ENCODE assay signal across 8 mouse cellular contexts in the genomic region with DNA sequence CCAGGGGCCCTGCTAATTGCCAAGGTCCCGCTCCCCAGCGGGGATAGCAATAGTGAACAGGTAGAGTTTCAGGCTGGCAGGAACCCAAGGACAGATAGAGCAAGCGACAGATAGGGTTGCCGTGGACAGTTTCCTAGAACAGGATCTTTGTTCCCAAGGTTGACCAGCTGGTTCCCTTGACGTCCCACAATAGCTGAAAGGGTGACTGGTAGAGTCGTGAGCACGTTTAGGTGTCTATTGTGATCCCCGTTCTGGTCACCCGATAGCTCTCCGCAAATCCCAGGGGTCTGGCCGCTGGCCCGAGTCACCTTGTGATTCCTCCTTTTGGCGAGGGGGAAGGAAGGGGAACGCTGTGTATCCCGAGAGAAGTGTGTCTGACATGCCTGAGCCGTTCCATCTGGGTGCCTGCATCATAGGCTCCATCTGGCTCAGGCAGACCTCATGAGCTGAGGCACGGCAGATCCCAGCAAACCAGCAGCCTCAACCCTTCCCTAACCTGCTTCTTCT. TPM values are rescaled to one million over a fixed set of nuclear protein-coding genes. Genes with fewer than 3 reads are reported as not detected.
DNase-seq lines count a peak whose midpoint lies in the region; ATAC-seq and TF ChIP-seq lines count a peak whose summit lies in the region.
"Had no signal": no experiment of that assay in that cellular context is flagged by ENCODE, and none has a peak within 500 bp of the region (broad histone marks: within the 10 kb centered on the region; RNA-seq: fewer than 3 reads in every experiment).

No protein-coding gene starts in this region.

- no peak overlapping the region for H3K9ac ChIP-seq in lung, embryonic 15.5 days
- H3K9ac ChIP-seq in heart, postnatal 0 days (replicated peaks; ENCODE audit: low read depth, low read length) = no peak overlapping the region; the same call in 1 of the 2 replicates
- H3K9ac ChIP-seq: liver, embryonic 14.5 days had no signal

- no peak overlapping the region for H3K4me3 ChIP-seq in lung, embryonic 15.5 days
- H3K4me3 ChIP-seq in heart, postnatal 0 days (ENCODE audit: low read depth, low read length) = no peak overlapping the region

- peaks cover 23% of the 10 kb centered on the region for H3K4me1 ChIP-seq in lung, embryonic 15.5 days
- peaks cover 40% of the 10 kb centered on the region for H3K4me1 ChIP-seq in heart, postnatal 0 days (ENCODE audit: control insufficient read depth, insufficient read depth)

- TF ChIP-seq EP300 in heart, postnatal 0 days (IDR thresholded peaks at IDR 0.05; ENCODE audit: low read depth) = peak; percentile 96

- peaks cover 3% of the 10 kb centered on the region; the same call in 1 of the 2 replicates for H3K27me3 ChIP-seq in lung, embryonic 15.5 days
- no peaks in the 10 kb centered on the region for H3K27me3 ChIP-seq in heart, postnatal 0 days (ENCODE audit: control insufficient read depth, insufficient read depth, low read length)

- no peak overlapping the region for H3K4me2 ChIP-seq in lung, embryonic 15.5 days
- peak overlapping the region; percentile 18 for H3K4me2 ChIP-seq in heart, postnatal 0 days (ENCODE audit: low read depth, low read length)

- no peak for DNase-seq in lung, postnatal 25 days (ENCODE audit: low spot score)
- peak; percentile 72 to 74 for DNase-seq in cerebellum, postnatal 14 days
- DNase-seq in heart, postnatal 0 days (ENCODE audit: low spot score) = peak; percentile 89
- peak; percentile 48 for DNase-seq in lung, postnatal 36 days
- no peak for DNase-seq in urinary bladder, adult 2 months (ENCODE audit: low spot score)
- DNase-seq in thymus, postnatal 4 days = no peak

- no peaks in the 10 kb centered on the region for H3K9me3 ChIP-seq in lung, embryonic 15.5 days
- no peaks in the 10 kb centered on the region for H3K9me3 ChIP-seq in heart, postnatal 0 days (replicated peaks; ENCODE audit: control insufficient read depth, low read length)

- 0 out of 2 replicates have a peak, but pooled peaks have one; percentile 61 for ATAC-seq in lung, embryonic 15.5 days (ENCODE audit: borderline replicate concordance, extremely low read depth, low FRiP score, low TSS enrichment)
- peak; percentile 78 for ATAC-seq in heart, postnatal 0 days (ENCODE audit: insufficient read depth, low read depth)

- WGBS in lung, embryonic 15.5 days = 32% methylated on average over 17 of the region's 17 CpGs
- 26% methylated on average over 17 of the region's 17 CpGs for whole genome bisulfite sequencing in heart, postnatal 0 days

- no peaks in the 10 kb centered on the region for H3K36me3 ChIP-seq in lung, embryonic 15.5 days
- H3K36me3 ChIP-seq in heart, postnatal 0 days (replicated peaks; ENCODE audit: control insufficient read depth, insufficient read depth, low read length) = no peaks in the 10 kb centered on the region

- TF ChIP-seq CTCF in heart, postnatal 0 days (IDR thresholded peaks at IDR 0.05; ENCODE audit: low read depth) = no peak

- H3K27ac ChIP-seq in lung, embryonic 15.5 days = no peak overlapping the region
- H3K27ac ChIP-seq in heart, postnatal 0 days (ENCODE audit: low read depth) = peak overlapping the region; percentile 96
- H3K27ac ChIP-seq: liver, embryonic 14.5 days had no signal

RNA-seq across cellular contexts. Expression of a gene that starts 8.7 kb away (rescaled TPM):
- polyA plus RNA-seq in lung, embryonic 15.5 days (2015; fragmentation: Nextera tagmentation; extraction: Ambion mirVana) = 31.3 and 37.3 TPM in 2 replicates
- total RNA-seq in heart, postnatal 0 days (2014; rRNA removed; ENCODE audit: low replicate concordance) = 2,277 and 2,295 TPM in 2 replicates
- 706 and 785 TPM in 2 replicates for polyA plus RNA-seq in heart, postnatal 0 days (2015; fragmentation: Nextera tagmentation; extraction: Ambion mirVana)
- polyA plus RNA-seq in urinary bladder, adult 2 months (2012; rRNA removed) = 339 and 500 TPM in 2 replicates

Comparison
In these comparisons a context has a peak if more than half of its experiments do, and no peak if none do; other contexts are left out.
1. DNase-seq: peak in cerebellum, postnatal 14 days (2 of 2), heart, postnatal 0 days (single experiment) and lung, postnatal 36 days (single experiment); none in lung, postnatal 25 days (single experiment), urinary bladder, adult 2 months (single experiment) and thymus, postnatal 4 days (single experiment).